Mouse (Mus musculus): ENCODE results near the gene Serpina3i. TPM values are rescaled to one million over a fixed set of nuclear protein-coding genes. Genes with fewer than 3 reads are reported as not detected.

Serpina3i gene
- polyA plus RNA-seq (2014; fragmentation: Illumina TruSeq; extraction: RNeasy Lipid Tissue Mini Kit (QIAGEN cat#74804); ENCODE audit: low read depth, low replicate concordance), result not detected

GRCm38 (mm10) chr12:104262863-104263262, at the start of gene Serpina3i:
TSS of gene Serpina3i (plus strand) at chr12:104263122.

GRCm38 (mm10) chr12:104214445-104214753, 48.5 kb upstream of the Serpina3i start, which contains the start of gene Serpina3f:
TSS of gene Serpina3f (plus strand) at chr12:104214544.

GRCm38 (mm10) chr12:104235915-104236314, 27.0 kb upstream of the Serpina3i start, which contains the start of gene Serpina3g:
TSS of gene Serpina3g (plus strand) at chr12:104236245.

GRCm38 (mm10) chr12:104314253-104314652, 51.3 kb downstream of the Serpina3i start, which contains the start of gene Serpina3j:
TSS of gene Serpina3j (plus strand) at chr12:104314553.

Other genes starting within 250 kb of the Serpina3i start
- not detected for gene Serpina9, start 249.4 kb upstream of the Serpina3i start, polyA plus RNA-seq (2014; fragmentation: Illumina TruSeq; extraction: RNeasy Lipid Tissue Mini Kit (QIAGEN cat#74804); ENCODE audit: low read depth, low replicate concordance)
- not detected for gene Serpina12, start 218.7 kb upstream of the Serpina3i start, polyA plus RNA-seq (2014; fragmentation: Illumina TruSeq; extraction: RNeasy Lipid Tissue Mini Kit (QIAGEN cat#74804); ENCODE audit: low read depth, low replicate concordance)
- gene Serpina5, start 162.0 kb upstream of the Serpina3i start, polyA plus RNA-seq (2014; fragmentation: Illumina TruSeq; extraction: RNeasy Lipid Tissue Mini Kit (QIAGEN cat#74804); ENCODE audit: low read depth, low replicate concordance), result 0.52 TPM
- not detected for gene Serpina3a, start 150.4 kb upstream of the Serpina3i start, polyA plus RNA-seq (2014; fragmentation: Illumina TruSeq; extraction: RNeasy Lipid Tissue Mini Kit (QIAGEN cat#74804); ENCODE audit: low read depth, low replicate concordance)
- gene Serpina3b, start 135.1 kb upstream of the Serpina3i start, polyA plus RNA-seq (2014; fragmentation: Illumina TruSeq; extraction: RNeasy Lipid Tissue Mini Kit (QIAGEN cat#74804); ENCODE audit: low read depth, low replicate concordance), result 0.58 TPM
- 9.7 TPM for gene Serpina3c, start 109.3 kb upstream of the Serpina3i start, polyA plus RNA-seq (2014; fragmentation: Illumina TruSeq; extraction: RNeasy Lipid Tissue Mini Kit (QIAGEN cat#74804); ENCODE audit: low read depth, low replicate concordance)
- 0.58 TPM for gene Serpina3f, start 48.6 kb upstream of the Serpina3i start, polyA plus RNA-seq (2014; fragmentation: Illumina TruSeq; extraction: RNeasy Lipid Tissue Mini Kit (QIAGEN cat#74804); ENCODE audit: low read depth, low replicate concordance)
- 3.3 TPM for gene Serpina3g, start 26.9 kb upstream of the Serpina3i start, polyA plus RNA-seq (2014; fragmentation: Illumina TruSeq; extraction: RNeasy Lipid Tissue Mini Kit (QIAGEN cat#74804); ENCODE audit: low read depth, low replicate concordance)
- not detected for gene Serpina3j, start 51.4 kb downstream of the Serpina3i start, polyA plus RNA-seq (2014; fragmentation: Illumina TruSeq; extraction: RNeasy Lipid Tissue Mini Kit (QIAGEN cat#74804); ENCODE audit: low read depth, low replicate concordance)
- gene Serpina3k, start 75.4 kb downstream of the Serpina3i start, polyA plus RNA-seq (2014; fragmentation: Illumina TruSeq; extraction: RNeasy Lipid Tissue Mini Kit (QIAGEN cat#74804); ENCODE audit: low read depth, low replicate concordance), result 0.64 TPM
- not detected for gene Serpina3m, start 75.4 kb downstream of the Serpina3i start, polyA plus RNA-seq (2014; fragmentation: Illumina TruSeq; extraction: RNeasy Lipid Tissue Mini Kit (QIAGEN cat#74804); ENCODE audit: low read depth, low replicate concordance)
- gene Serpina3n, start 143.6 kb downstream of the Serpina3i start, polyA plus RNA-seq (2014; fragmentation: Illumina TruSeq; extraction: RNeasy Lipid Tissue Mini Kit (QIAGEN cat#74804); ENCODE audit: low read depth, low replicate concordance), result 2.9 TPM
- gene Gsc, start 210.2 kb downstream of the Serpina3i start, polyA plus RNA-seq (2014; fragmentation: Illumina TruSeq; extraction: RNeasy Lipid Tissue Mini Kit (QIAGEN cat#74804); ENCODE audit: low read depth, low replicate concordance), result not detected